Mouse (Mus musculus) kidney, postnatal 0 days (tissue): Measurements from ENCODE around the gene Txndc11. TPM values are rescaled to one million over a fixed set of nuclear protein-coding genes. Genes with fewer than 3 reads are reported as not detected.

ENCODE experiments used
- ATAC-seq: fragments of 200-750 bp; cut with Nextera tagmentation; replicated peaks from 2 replicates; pipeline ENCODE4 v1.8.0; 2017; ENCODE audit warnings: low read depth, moderate number of reproducible peaks, moderate TSS enrichment, moderate library complexity; ENCODE audit not compliant: low FRiP score
- DNase-seq: peaks from one replicate; pipeline ENCODE4 v3.0.0-alpha.2; 2016; ENCODE audit warnings: low spot score
- H3K27ac ChIP-seq: fragments of 300-500 bp; sonication (generic); 2 replicates; pipeline ENCODE4 v1.5.1; 2014; ENCODE audit warnings: mild to moderate bottlenecking
- H3K27me3 ChIP-seq: fragments of 300-500 bp; sonication (generic); 2 replicates; pipeline ENCODE4 v1.6.1; 2014; ENCODE audit warnings: low read length, mixed read lengths; ENCODE audit not compliant: insufficient read depth
- H3K36me3 ChIP-seq: fragments of 300-500 bp; sonication (generic); 2 replicates; pipeline ENCODE4 v1.6.1; 2014; ENCODE audit warnings: low read length, mixed read lengths; ENCODE audit not compliant: insufficient read depth
- H3K4me1 ChIP-seq: fragments of 300-500 bp; sonication (generic); replicated peaks from 2 replicates; pipeline ENCODE4 v1.6.1; 2014; ENCODE audit warnings: antibody characterized with exemption, low read length, mixed read lengths; ENCODE audit not compliant: insufficient read depth
- H3K4me2 ChIP-seq: fragments of 300-500 bp; sonication (generic); 2 replicates; pipeline ENCODE4 v1.6.1; 2014; ENCODE audit warnings: mild to moderate bottlenecking, low read length, moderate library complexity, mixed read lengths
- H3K4me3 ChIP-seq: fragments of 300-500 bp; sonication (generic); replicated peaks from 2 replicates; pipeline ENCODE4 v1.5.1; 2014; ENCODE audit warnings: low read depth, low read length
- H3K9ac ChIP-seq: fragments of 300-500 bp; sonication (generic); 2 replicates; pipeline ENCODE4 v1.6.1; 2014; ENCODE audit warnings: low read depth, low read length
- H3K9me3 ChIP-seq: fragments of 300-500 bp; sonication (generic); replicated peaks from 2 replicates; pipeline ENCODE4 v1.6.1; 2016; ENCODE audit warnings: low read length, inconsistent platforms, mixed read lengths
- CTCF ChIP-seq: IDR thresholded peaks from 2 replicates; pipeline ENCODE4 v1.5.1; 2016; ENCODE audit warnings: antibody characterized with exemption, low read depth, mild to moderate bottlenecking, moderate library complexity
- WGBS: fragments of 180-500 bp; shearing (Covaris S2); extraction: QIAGEN DNeasy Blood & Tissue Kit; methylation state at CpG from one replicate; pipeline ENCODE4 v1.1.7; 2014; 5-methylcytosine and 5-hydroxymethylcytosine counted together
- microRNA-seq: library from miRNA; unstranded; fragments of <30 nt; microRNA quantifications from one replicate; pipeline ENCODE4, GENCODE M21; 2016
- polyA plus RNA-seq: library from polyadenylated mRNA; unstranded; fragments of >200 nt; fragmentation: Nextera tagmentation; extraction: Ambion mirVana; gene quantifications from 2 replicates; pipeline ENCODE4 v1.2.1, GENCODE M21; 2015

Txndc11 gene
- polyA plus RNA-seq, 1 experiment from 2014 or later, result 33.3 TPM

- ATAC-seq, result peak; percentile 41; the same call in 1 of the 2 replicates
- Histone ChIP-seq H3K4me2 (no peak overlapping the region), H3K27ac (no peak overlapping the region), H3K9me3 (no peaks in the 10 kb centered on the region), H3K4me1 (no peaks in the 10 kb centered on the region), H3K27me3 (no peaks in the 10 kb centered on the region), H3K9ac (no peak overlapping the region), H3K36me3 (no peaks in the 10 kb centered on the region), H3K4me3 (no peak overlapping the region)
- 3% methylated on average over 4 of the region's 4 CpGs for whole genome bisulfite sequencing
- peak; percentile 94 for DNase-seq
- peak; percentile 100 for TF ChIP-seq CTCF
Measured at GRCm38 (mm10) chr16:11034193-11034803, 100.2 kb downstream of the Txndc11 start.

- peak; percentile 57; the same call in 1 of the 2 replicates for TF ChIP-seq CTCF
- 42% methylated on average over 3 of the region's 3 CpGs for WGBS
- H3K27me3 ChIP-seq, result no peaks in the 10 kb centered on the region
- no peaks in the 10 kb centered on the region for H3K36me3 ChIP-seq
- no peaks in the 10 kb centered on the region for H3K9me3 ChIP-seq
- H3K4me1 ChIP-seq, result no peaks in the 10 kb centered on the region
- ATAC-seq (no peak), DNase-seq (no peak)
- no peak overlapping the region for H3K4me2 ChIP-seq
- no peak overlapping the region for H3K27ac ChIP-seq
- H3K9ac ChIP-seq, result no peak overlapping the region
- no peak overlapping the region for H3K4me3 ChIP-seq
Measured at GRCm38 (mm10) chr16:11031320-11031719, 103.1 kb downstream of the Txndc11 start.

- Histone ChIP-seq H3K9ac (no peak overlapping the region), H3K4me1 (no peaks in the 10 kb centered on the region), H3K27ac (no peak overlapping the region), H3K27me3 (no peaks in the 10 kb centered on the region), H3K36me3 (no peaks in the 10 kb centered on the region), H3K9me3 (no peaks in the 10 kb centered on the region), H3K4me3 (no peak overlapping the region), H3K4me2 (no peak overlapping the region)
- 87% methylated on average over 4 of the region's 4 CpGs for WGBS
- no peak for ATAC-seq
- no peak for TF ChIP-seq CTCF
- no peak for DNase-seq
Measured at GRCm38 (mm10) chr16:11030844-11031243, 103.6 kb downstream of the Txndc11 start.

GRCm38 (mm10) chr16:11028206-11028605 lies 106.2 kb downstream of the Txndc11 start:
- Histone ChIP-seq H3K9me3 (no peaks in the 10 kb centered on the region), H3K4me3 (no peak overlapping the region), H3K4me1 (no peaks in the 10 kb centered on the region), H3K27me3 (no peaks in the 10 kb centered on the region), H3K4me2 (no peak overlapping the region), H3K36me3 (no peaks in the 10 kb centered on the region), H3K27ac (no peak overlapping the region), H3K9ac (no peak overlapping the region)
- TF ChIP-seq CTCF, result no peak
- DNase-seq (no peak), ATAC-seq (no peak)
- WGBS, result 51% methylated on average over 7 of the region's 7 CpGs

Small RNA genes lying within 50 kb of the gene (microRNA-seq; reads per million reads assigned to microRNA genes)
- gene Gm23935, result 17.0 reads per million, percentile 31 among the genes with 10 or more reads in this experiment

Other genes starting within 250 kb of the Txndc11 start
- 31.0 and 32.9 TPM in 2 replicates for gene Snn, start 73.7 kb downstream of the Txndc11 start, polyA plus RNA-seq
- 137 and 145 TPM in 2 replicates for gene Litaf, start 68.5 kb downstream of the Txndc11 start, polyA plus RNA-seq
- gene Zc3h7a, start 41.7 kb upstream of the Txndc11 start, polyA plus RNA-seq, result 45.0 and 50.7 TPM in 2 replicates
- 160 and 167 TPM in 2 replicates for gene Rsl1d1, start 68.7 kb upstream of the Txndc11 start, polyA plus RNA-seq
- gene Gspt1, start 119.7 kb upstream of the Txndc11 start, polyA plus RNA-seq, result 65.1 and 67.6 TPM in 2 replicates
- not detected in 2 replicates for gene Tnfrsf17, start 179.2 kb upstream of the Txndc11 start, polyA plus RNA-seq
- 6.9 and 10.8 TPM in 2 replicates for gene Snx29, start 188.3 kb upstream of the Txndc11 start, polyA plus RNA-seq